ENCODE assay signal across 9 mouse cellular contexts in the genomic region with DNA sequence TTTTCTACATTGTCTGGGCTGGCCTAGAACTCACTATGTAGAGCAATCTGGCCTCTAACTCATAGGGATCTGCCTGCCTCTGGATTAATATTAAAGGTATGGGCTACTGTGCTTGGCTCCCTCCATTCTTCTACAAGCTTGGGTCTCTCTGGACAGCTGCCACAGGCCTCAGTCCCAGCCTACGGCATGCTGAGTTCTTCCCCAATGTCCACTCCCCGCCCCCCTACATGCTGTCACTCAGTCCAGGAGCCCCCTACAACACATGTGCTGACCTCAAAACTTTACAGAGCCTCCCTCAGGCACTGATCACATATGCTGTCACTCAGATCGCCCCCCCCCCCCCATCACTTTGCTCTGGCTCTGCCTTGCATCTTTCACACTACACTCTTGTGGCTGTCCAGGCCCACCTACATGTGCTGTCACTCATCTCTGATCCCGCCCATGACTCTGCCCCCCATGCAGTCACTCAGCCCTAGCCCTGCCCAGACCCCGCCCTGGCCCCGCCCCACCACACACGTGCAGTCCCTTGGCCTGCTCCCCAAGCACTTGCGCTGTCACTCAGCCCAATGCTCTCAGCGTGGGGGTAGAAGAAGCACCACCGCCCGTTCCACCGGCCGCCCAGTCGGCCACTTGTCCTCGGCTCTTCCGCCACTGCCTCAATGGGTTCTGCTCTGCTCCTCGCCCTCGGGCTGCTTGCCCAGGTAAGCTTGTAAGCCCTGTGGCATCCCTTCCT. TPM values are rescaled to one million over a fixed set of nuclear protein-coding genes. Genes with fewer than 3 reads are reported as not detected.
DNase-seq lines count a peak whose midpoint lies in the region; ATAC-seq and TF ChIP-seq lines count a peak whose summit lies in the region.
"Had no signal": no experiment of that assay in that cellular context is flagged by ENCODE, and none has a peak within 500 bp of the region (broad histone marks: within the 10 kb centered on the region; RNA-seq: fewer than 3 reads in every experiment).

Cdh15 (plus strand) TSS at position 138 of the 733 bp plus-strand sequence.

- 18% methylated on average over 18 of the region's 18 CpGs for WGBS in intestine, postnatal 0 days
- WGBS in lung, postnatal 0 days, result 14% methylated on average over 18 of the region's 18 CpGs

- no peak within 1 kb of the TSS for H3K9ac ChIP-seq in intestine, postnatal 0 days (ENCODE audit: low read depth, low read length)
- no peak within 1 kb of the TSS for H3K9ac ChIP-seq in lung, postnatal 0 days (replicated peaks; ENCODE audit: low read depth)

- H3K9me3 ChIP-seq in intestine, postnatal 0 days (ENCODE audit: control insufficient read depth), result no peaks in the 10 kb centered on the region
- H3K9me3 ChIP-seq in lung, postnatal 0 days (ENCODE audit: low read length), result no peaks in the 10 kb centered on the region

- TF ChIP-seq CTCF in intestine, postnatal 0 days (IDR thresholded peaks at IDR 0.05; ENCODE audit: low read depth), result no peak
- TF ChIP-seq CTCF in lung, postnatal 0 days (IDR thresholded peaks at IDR 0.05), result no peak

- H3K4me3 ChIP-seq in intestine, postnatal 0 days (ENCODE audit: low read depth, low read length), result no peak within 1 kb of the TSS
- H3K4me3 ChIP-seq in lung, postnatal 0 days (ENCODE audit: low read depth, low read length), result no peak within 1 kb of the TSS
- H3K4me3 ChIP-seq: erythroblast, embryonic 14.5 days had no signal

- no peaks in the 10 kb centered on the region for H3K4me1 ChIP-seq in intestine, postnatal 0 days (replicated peaks; ENCODE audit: control insufficient read depth, insufficient read depth, low read length)
- H3K4me1 ChIP-seq in lung, postnatal 0 days (ENCODE audit: insufficient read depth, low read depth, low read length), result no peaks in the 10 kb centered on the region

- H3K27me3 ChIP-seq in intestine, postnatal 0 days (replicated peaks; ENCODE audit: control insufficient read depth, insufficient read depth, low read length), result no peaks in the 10 kb centered on the region
- H3K27me3 ChIP-seq in lung, postnatal 0 days (replicated peaks; ENCODE audit: insufficient read depth, low read length), result no peaks in the 10 kb centered on the region; the same call in 1 of the 2 replicates
- no peaks in the 10 kb centered on the region for H3K27me3 ChIP-seq in splenic B cell, adult 2 months (ENCODE audit: control insufficient read depth, insufficient read depth, low read length, poor library complexity, severe bottlenecking)

- ATAC-seq in intestine, postnatal 0 days, result 0 out of 2 replicates have a peak, but pooled peaks have one; percentile 53
- peak; percentile 93 for ATAC-seq in lung, postnatal 0 days

- H3K27ac ChIP-seq in intestine, postnatal 0 days (ENCODE audit: low read depth, low read length), result no peak within 1 kb of the TSS
- H3K27ac ChIP-seq in lung, postnatal 0 days (ENCODE audit: low read length), result no peak within 1 kb of the TSS

- no peak for TF ChIP-seq EP300 in lung, postnatal 0 days (IDR thresholded peaks at IDR 0.05)

- DNase-seq in right cerebral cortex, postnatal 14 days, result peak; percentile 51
- no peak for DNase-seq in right cerebral cortex, adult 2 months (ENCODE audit: low spot score in 2 of 2)
- DNase-seq in cerebellum, adult 18-20 months, result peak; percentile 87 to 93
- DNase-seq in forelimb bud, embryonic 11.5 days (ENCODE audit: low read depth, low spot score), result peak; percentile 41
- peak; percentile 73 for DNase-seq in lung, postnatal 0 days (ENCODE audit: low spot score)
- peak; percentile 57 for DNase-seq in splenic B cell, adult 2 months (ENCODE audit: low read depth, low spot score)
- no peak for DNase-seq in left cerebral cortex, adult 11 months (ENCODE audit: low spot score)

- H3K36me3 ChIP-seq in intestine, postnatal 0 days (ENCODE audit: control insufficient read depth, insufficient read depth), result no peaks in the 10 kb centered on the region
- no peaks in the 10 kb centered on the region for H3K36me3 ChIP-seq in lung, postnatal 0 days (ENCODE audit: insufficient read depth, low read length)
- no peaks in the 10 kb centered on the region for H3K36me3 ChIP-seq in splenic B cell, adult 2 months (ENCODE audit: control insufficient read depth, insufficient read depth, low read length, poor library complexity, severe bottlenecking)

- H3K4me2 ChIP-seq in intestine, postnatal 0 days (replicated peaks; ENCODE audit: low read depth), result 0 out of 2 replicates have a peak within 1 kb of the TSS, but pooled peaks have one; percentile 9
- 0 out of 2 replicates have a peak within 1 kb of the TSS, but pooled peaks have one; percentile 17 for H3K4me2 ChIP-seq in lung, postnatal 0 days (replicated peaks; ENCODE audit: low read depth, low read length)

RNA-seq across cellular contexts. Expression of gene Cdh15, which starts in this region (rescaled TPM):
- 0.04 and 0.07 TPM in 2 replicates for polyA plus RNA-seq in intestine, postnatal 0 days (2015; fragmentation: Nextera tagmentation; extraction: Ambion mirVana)
- 0.10 TPM in 1 of 2 replicates, not detected in the other for polyA plus RNA-seq in lung, postnatal 0 days (2015; fragmentation: Nextera tagmentation; extraction: Ambion mirVana)
- polyA plus RNA-seq: erythroblast, embryonic 14.5 days had no signal

Comparison
In these comparisons a context has a peak if more than half of its experiments do, and no peak if none do; other contexts are left out.
1. DNase-seq: peak in right cerebral cortex, postnatal 14 days (single experiment), cerebellum, adult 18-20 months (2 of 2), forelimb bud, embryonic 11.5 days (single experiment) and splenic B cell, adult 2 months (single experiment); none in right cerebral cortex, adult 2 months (0 of 2) and left cerebral cortex, adult 11 months (single experiment).
2. Peak in ATAC-seq and H3K4me2 ChIP-seq in intestine, postnatal 0 days; RNA of the gene not detected or under 1 TPM.
3. Peak in DNase-seq, ATAC-seq and H3K4me2 ChIP-seq in lung, postnatal 0 days; RNA of the gene not detected or under 1 TPM.